Mouse (Mus musculus) midbrain, embryonic 11.5 days (tissue): ENCODE measurements around the gene Plrg1. TPM values are rescaled to one million over a fixed set of nuclear protein-coding genes. Genes with fewer than 3 reads are reported as not detected.

Source experiments
- ATAC-seq: fragments of 200-750 bp; cut with Nextera tagmentation; 2 replicates; pipeline ENCODE4 v1.8.0; 2017; ENCODE audit warnings: moderate TSS enrichment, moderate library complexity; ENCODE audit not compliant: low FRiP score
- DNase-seq: peaks from one replicate; pipeline ENCODE4 v3.0.0; 2015; ENCODE audit warnings: low spot score; ENCODE audit errors: missing footprints
- H3K27ac ChIP-seq: fragments of 300-500 bp; sonication (generic); 2 replicates; pipeline ENCODE4 v1.5.1; 2014; ENCODE audit warnings: low read depth, low read length
- H3K27me3 ChIP-seq: fragments of 300-500 bp; sonication (generic); 2 replicates; pipeline ENCODE4 v1.6.1; 2014; ENCODE audit warnings: mild to moderate bottlenecking, low read length, moderate library complexity, mixed read lengths; ENCODE audit not compliant: control insufficient read depth, insufficient read depth
- H3K36me3 ChIP-seq: fragments of 300-500 bp; sonication (generic); 2 replicates; pipeline ENCODE4 v1.6.1; 2014; ENCODE audit warnings: mild to moderate bottlenecking, low read length, moderate library complexity, mixed read lengths; ENCODE audit not compliant: control insufficient read depth, insufficient read depth
- H3K4me1 ChIP-seq: fragments of 300-500 bp; sonication (generic); 2 replicates; pipeline ENCODE4 v1.6.1; 2014; ENCODE audit warnings: low read length; ENCODE audit not compliant: control insufficient read depth, insufficient read depth
- H3K4me2 ChIP-seq: fragments of 300-500 bp; sonication (generic); 2 replicates; pipeline ENCODE4 v1.6.1; 2014; ENCODE audit warnings: mild to moderate bottlenecking, moderate library complexity
- H3K4me3 ChIP-seq: fragments of 300-500 bp; sonication (generic); 2 replicates; pipeline ENCODE4 v1.5.1; 2014; ENCODE audit warnings: low read depth, low read length
- H3K9ac ChIP-seq: fragments of 300-500 bp; sonication (generic); 2 replicates; pipeline ENCODE4 v1.6.1; 2014; ENCODE audit warnings: low read length
- H3K9me3 ChIP-seq: fragments of 300-500 bp; sonication (generic); 2 replicates; pipeline ENCODE4 v1.6.1; 2016; ENCODE audit warnings: low read length; ENCODE audit not compliant: control insufficient read depth
- WGBS: fragments of 180-500 bp; shearing (Covaris S2); extraction: QIAGEN DNeasy Blood & Tissue Kit; methylation state at CpG from one replicate; pipeline ENCODE4 v1.1.7; 2014; 5-methylcytosine and 5-hydroxymethylcytosine counted together
- polyA plus RNA-seq: library from polyadenylated mRNA; unstranded; fragments of >200 nt; fragmentation: Nextera tagmentation; extraction: Ambion mirVana; gene quantifications from 2 replicates; pipeline ENCODE4 v1.2.1, GENCODE M21; 2014

Gene Plrg1
- polyA plus RNA-seq, 1 experiment from 2014 or later: 142 TPM

GRCm38 (mm10) chr3:83042451-83042850, 12.9 kb upstream of the Plrg1 start:
- DNase-seq: no peak
- 88% methylated on average over 5 of the region's 5 CpGs for WGBS

DNA sequence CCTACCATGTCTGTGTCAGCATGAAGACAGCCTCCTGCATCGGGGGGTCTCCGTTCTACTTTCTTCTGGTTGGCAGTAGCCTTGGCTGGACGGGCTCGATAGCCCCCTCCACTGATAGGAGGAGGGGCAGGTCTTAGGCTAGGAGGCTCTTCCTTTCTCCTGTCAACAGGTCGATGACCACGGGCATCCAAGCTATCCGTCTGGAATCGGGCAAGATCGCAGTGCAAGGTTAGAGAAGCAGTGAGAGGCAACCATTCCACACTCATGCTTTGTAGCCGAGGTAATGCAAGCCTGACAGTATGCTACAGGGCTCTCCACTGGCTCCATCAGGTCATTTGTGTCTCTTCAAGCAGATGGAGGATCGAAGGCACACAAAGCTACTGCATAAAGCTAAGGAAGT, 8.7 kb upstream of the Plrg1 start:
- Histone ChIP-seq H3K27me3 (no peaks in the 10 kb centered on the region), H3K4me3 (no peak overlapping the region), H3K36me3 (no peaks in the 10 kb centered on the region), H3K4me1 (no peaks in the 10 kb centered on the region), H3K9me3 (no peaks in the 10 kb centered on the region), H3K9ac (no peak overlapping the region), H3K4me2 (no peak overlapping the region), H3K27ac (no peak overlapping the region)
- 90% methylated on average over 11 of the region's 11 CpGs for WGBS
- ATAC-seq: no peak
- no peak for DNase-seq

More at GRCm38 (mm10) chr3:83042451-83042850, 12.9 kb upstream of the Plrg1 start:
- H3K4me1 ChIP-seq: no peaks in the 10 kb centered on the region
- no peaks in the 10 kb centered on the region for H3K9me3 ChIP-seq
- no peak overlapping the region for H3K4me3 ChIP-seq
- H3K36me3 ChIP-seq: no peaks in the 10 kb centered on the region
- no peak overlapping the region for H3K4me2 ChIP-seq
- no peak overlapping the region for H3K9ac ChIP-seq
- no peaks in the 10 kb centered on the region for H3K27me3 ChIP-seq
- ATAC-seq: no peak
- no peak overlapping the region for H3K27ac ChIP-seq

DNA sequence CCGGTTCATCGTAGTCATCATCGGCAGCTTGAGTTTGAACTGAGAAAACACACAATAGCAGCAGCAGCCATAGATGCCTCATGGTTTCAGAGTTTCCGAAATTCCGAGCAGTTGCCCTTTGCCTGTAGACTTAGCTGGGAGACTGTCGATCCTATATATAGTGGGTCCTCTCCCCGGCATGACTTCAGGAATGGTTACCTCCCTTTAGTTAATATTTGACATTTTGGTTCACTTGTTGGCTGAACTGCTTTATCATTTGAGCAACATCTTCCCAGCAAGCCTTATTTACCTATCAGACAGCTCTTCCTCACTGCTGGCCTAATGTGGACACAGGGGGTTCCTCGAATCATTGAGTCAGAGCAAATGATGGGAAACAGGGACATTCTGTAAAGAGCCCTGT, 5.6 kb upstream of the Plrg1 start, which contains the start of gene Fgb:
TSS of gene Fgb (minus strand) at position 184 of the 400 bp plus-strand sequence.
- 90% methylated on average over 8 of the region's 8 CpGs for WGBS
- Histone ChIP-seq H3K4me2 (no peak within 1 kb of the TSS), H3K36me3 (no peaks in the 10 kb centered on the region), H3K27ac (no peak within 1 kb of the TSS), H3K4me1 (no peaks in the 10 kb centered on the region), H3K9ac (no peak within 1 kb of the TSS), H3K9me3 (no peaks in the 10 kb centered on the region), H3K4me3 (no peak within 1 kb of the TSS), H3K27me3 (no peaks in the 10 kb centered on the region)
- no peak for ATAC-seq
- DNase-seq: no peak

DNA sequence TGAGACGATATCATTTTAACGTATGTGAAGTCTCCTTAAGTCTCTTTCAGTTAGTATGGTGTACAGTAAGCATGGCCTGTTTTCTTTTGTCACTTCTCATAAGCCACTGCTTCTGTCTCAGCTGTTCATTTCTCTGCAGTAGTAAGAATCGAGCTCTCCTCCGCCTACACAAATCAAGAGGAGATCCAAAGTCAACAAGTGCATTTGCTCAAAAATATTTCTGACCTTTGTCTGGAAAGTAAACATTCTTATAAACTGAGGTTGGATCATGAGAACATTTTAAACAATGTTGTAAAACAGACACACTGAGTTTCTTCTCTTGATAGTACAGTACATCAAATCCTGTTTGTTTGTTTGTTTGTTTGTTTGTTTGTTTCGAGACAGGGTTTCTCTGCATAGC, 4.7 kb upstream of the Plrg1 start:
- Histone ChIP-seq H3K4me3 (no peak overlapping the region), H3K9ac (no peak overlapping the region), H3K4me1 (no peaks in the 10 kb centered on the region), H3K9me3 (no peaks in the 10 kb centered on the region), H3K27ac (no peak overlapping the region), H3K36me3 (no peaks in the 10 kb centered on the region), H3K27me3 (no peaks in the 10 kb centered on the region), H3K4me2 (no peak overlapping the region)
- DNase-seq: no peak
- no peak for ATAC-seq
- WGBS: 82% methylated on average over 5 of the region's 5 CpGs

- Histone ChIP-seq H3K27ac (no peak overlapping the region), H3K27me3 (no peaks in the 10 kb centered on the region), H3K4me3 (no peak overlapping the region), H3K36me3 (no peaks in the 10 kb centered on the region), H3K4me2 (no peak overlapping the region), H3K9me3 (no peaks in the 10 kb centered on the region), H3K9ac (no peak overlapping the region), H3K4me1 (peaks cover 6% of the 10 kb centered on the region)
- 91% methylated on average over 5 of the region's 5 CpGs for WGBS
- ATAC-seq: no peak
- no peak for DNase-seq
Measured at GRCm38 (mm10) chr3:83052102-83052501, 3.2 kb upstream of the Plrg1 start.

GRCm38 (mm10) chr3:83053126-83053525, 2.2 kb upstream of the Plrg1 start:
- DNase-seq (no peak), ATAC-seq (no peak)
- Histone ChIP-seq H3K9me3 (no peaks in the 10 kb centered on the region), H3K36me3 (no peaks in the 10 kb centered on the region), H3K27me3 (no peaks in the 10 kb centered on the region), H3K9ac (no peak overlapping the region), H3K4me3 (no peak overlapping the region), H3K27ac (no peak overlapping the region), H3K4me1 (peaks cover 6% of the 10 kb centered on the region), H3K4me2 (no peak overlapping the region)
- 90% methylated on average over 7 of the region's 7 CpGs for WGBS

DNA sequence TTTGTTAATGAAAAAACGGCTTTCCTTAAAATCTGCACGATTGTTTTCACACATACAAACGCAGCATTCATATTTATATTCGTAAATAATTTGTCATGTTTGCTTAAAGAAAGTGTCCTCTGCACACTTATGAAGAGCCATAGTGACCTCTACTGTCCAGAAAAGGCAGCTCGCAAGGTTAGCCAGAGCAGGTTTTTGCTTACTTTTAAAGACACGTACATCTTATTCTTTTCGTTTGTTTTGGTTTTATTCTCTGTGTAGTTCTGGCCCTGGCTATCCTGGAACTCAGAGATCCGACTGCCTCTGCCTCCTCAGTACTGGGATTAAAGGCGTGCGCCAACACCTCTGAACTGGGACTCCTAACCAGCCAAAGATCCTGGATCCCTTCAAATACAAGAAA, 1.6 kb upstream of the Plrg1 start:
- Histone ChIP-seq H3K9me3 (no peaks in the 10 kb centered on the region), H3K36me3 (peaks cover 2% of the 10 kb centered on the region; the same call in 1 of the 2 replicates), H3K9ac (no peak overlapping the region), H3K27ac (no peak overlapping the region), H3K4me1 (peaks cover 6% of the 10 kb centered on the region), H3K27me3 (no peaks in the 10 kb centered on the region), H3K4me2 (no peak overlapping the region), H3K4me3 (no peak overlapping the region)
- DNase-seq (no peak), ATAC-seq (no peak)
- 41% methylated on average over 10 of the region's 10 CpGs for WGBS

- DNase-seq: no peak
- no peak for ATAC-seq
- no peak overlapping the region for H3K27ac ChIP-seq
Measured at GRCm38 (mm10) chr3:83054759-83055158, 563 bp upstream of the Plrg1 start.

GRCm38 (mm10) chr3:83057046-83057445, 1.7 kb downstream of the Plrg1 start:
- ATAC-seq (no peak), DNase-seq (no peak)
- Histone ChIP-seq H3K4me3 (no peak overlapping the region), H3K9ac (no peak overlapping the region), H3K36me3 (peaks cover 20% of the 10 kb centered on the region), H3K4me2 (no peak overlapping the region), H3K4me1 (peaks cover 6% of the 10 kb centered on the region), H3K27ac (no peak overlapping the region), H3K27me3 (no peaks in the 10 kb centered on the region), H3K9me3 (no peaks in the 10 kb centered on the region)
- WGBS: 95% methylated on average over 2 of the region's 2 CpGs

More at GRCm38 (mm10) chr3:83054759-83055158, 563 bp upstream of the Plrg1 start:
- peaks cover 6% of the 10 kb centered on the region for H3K4me1 ChIP-seq
- H3K9ac ChIP-seq: no peak overlapping the region
- H3K4me3 ChIP-seq: peak overlapping the region; percentile 70; the same call in 1 of the 2 replicates
- 36% methylated on average over 13 of the region's 13 CpGs for WGBS
- H3K4me2 ChIP-seq: peak overlapping the region; percentile 29; the same call in 1 of the 2 replicates
- no peaks in the 10 kb centered on the region for H3K9me3 ChIP-seq
- no peaks in the 10 kb centered on the region for H3K27me3 ChIP-seq
- peaks cover 5% of the 10 kb centered on the region; the same call in 1 of the 2 replicates for H3K36me3 ChIP-seq
